Mouse (Mus musculus) cerebellum, adult (tissue): ENCODE results near the gene Tsc22d1.

Experiments
- ATAC-seq: cut with Nextera tagmentation; 2 replicates; pipeline ENCODE4 v1.9.2; 2017; ENCODE audit warnings: mild to moderate bottlenecking, moderate library complexity, mixed read lengths; ENCODE audit not compliant: insufficient number of reproducible peaks, low FRiP score, low TSS enrichment

Tsc22d1 gene

DNA sequence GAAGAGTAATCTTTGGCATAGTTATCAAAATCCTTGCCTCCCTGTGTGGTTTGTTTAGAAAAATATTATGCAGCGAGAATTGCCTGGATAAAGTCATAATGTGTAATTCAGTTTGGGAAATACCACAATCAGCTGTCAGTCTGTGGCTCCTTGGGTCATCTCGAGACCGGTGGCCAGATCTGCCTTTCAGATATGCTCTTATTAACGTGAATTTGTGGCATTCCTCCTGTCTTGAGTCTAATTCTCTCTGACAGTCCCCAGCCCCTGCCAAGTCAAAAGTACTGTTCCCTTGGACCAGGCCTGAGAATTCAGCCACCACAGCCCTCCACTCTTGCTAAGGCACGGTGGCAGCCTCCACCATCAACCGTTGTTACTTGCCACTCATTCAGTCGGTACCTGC, 97.2 kb downstream of the Tsc22d1 start:
- ATAC-seq = no peak

DNA sequence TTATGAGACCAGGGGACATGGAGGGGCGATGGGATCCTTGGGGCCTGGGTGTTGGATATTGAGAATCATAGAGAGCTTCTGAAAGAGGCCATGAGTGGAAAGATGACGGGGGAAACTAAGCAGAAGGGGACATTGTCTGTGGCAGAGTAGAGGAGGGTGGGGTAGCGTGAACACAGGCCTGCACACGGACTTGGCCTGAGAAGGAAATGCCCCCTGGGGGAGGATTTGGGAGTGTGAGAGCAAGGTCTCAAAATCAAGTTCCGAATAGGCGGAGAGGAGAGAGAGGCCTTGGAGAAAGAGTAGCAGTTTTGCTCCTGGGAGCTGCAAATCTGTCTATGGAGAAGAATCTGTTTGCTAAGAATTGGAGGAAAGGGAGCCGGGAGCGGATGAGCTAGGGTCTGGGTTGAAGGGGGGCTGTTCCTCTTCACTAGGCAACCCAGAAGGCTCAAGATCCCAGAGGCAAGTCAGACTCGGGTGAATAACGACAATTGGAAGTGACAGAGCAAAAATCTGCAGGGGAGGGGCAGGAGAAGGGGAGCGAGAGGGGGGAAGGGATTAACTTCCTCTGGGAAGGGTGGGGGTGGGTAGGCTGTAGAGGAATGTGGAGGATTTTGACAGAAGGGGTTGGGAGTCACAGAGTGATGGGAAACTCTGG, 98.8 kb downstream of the Tsc22d1 start:
- no peak for ATAC-seq

DNA sequence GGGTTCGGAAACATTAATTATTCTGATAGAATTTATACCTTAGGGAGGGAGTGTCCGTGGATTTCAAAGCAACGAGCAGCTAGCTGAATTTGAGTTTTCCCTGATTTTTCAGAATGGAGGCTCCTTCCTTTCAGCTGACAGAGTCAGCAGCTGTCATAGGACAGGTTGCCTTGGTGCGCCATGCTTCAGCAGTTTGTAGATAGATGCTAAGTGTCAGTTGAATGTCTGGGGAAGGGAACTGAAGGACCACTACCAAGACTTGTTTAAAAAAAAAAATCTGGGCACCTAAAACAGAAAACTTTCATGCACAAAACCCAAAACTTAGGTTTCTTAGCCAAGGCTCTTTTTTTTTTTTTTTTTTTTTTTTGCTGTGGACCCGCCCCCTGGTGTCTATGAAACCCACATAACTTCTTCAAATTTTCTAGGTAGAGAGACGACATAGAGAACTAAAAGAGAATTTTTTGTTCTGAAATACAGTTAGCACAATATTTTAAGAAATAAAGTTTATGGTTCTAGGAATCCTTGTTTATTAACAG, 99.4 kb downstream of the Tsc22d1 start:
- ATAC-seq = no peak

DNA sequence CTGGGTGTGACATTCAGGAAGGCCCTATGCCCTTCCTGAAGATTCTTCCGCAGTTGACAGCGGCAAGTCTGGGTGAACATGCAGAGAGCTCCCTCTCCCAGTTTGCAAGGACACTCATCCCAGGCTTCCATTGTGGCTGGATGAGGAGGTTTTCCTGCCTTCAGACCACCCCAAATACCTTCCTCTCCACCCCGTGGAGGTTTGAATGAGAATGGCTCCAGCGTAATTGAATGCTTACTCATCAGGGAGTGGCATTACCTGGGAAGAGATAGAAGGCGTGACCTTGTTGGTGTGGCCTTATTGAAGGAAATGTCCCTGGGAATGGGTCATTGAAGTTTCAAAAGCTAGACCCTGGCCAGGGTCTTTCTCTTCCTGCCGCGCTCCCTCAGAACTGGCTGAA, 100.9 kb downstream of the Tsc22d1 start:
- no peak for ATAC-seq

DNA sequence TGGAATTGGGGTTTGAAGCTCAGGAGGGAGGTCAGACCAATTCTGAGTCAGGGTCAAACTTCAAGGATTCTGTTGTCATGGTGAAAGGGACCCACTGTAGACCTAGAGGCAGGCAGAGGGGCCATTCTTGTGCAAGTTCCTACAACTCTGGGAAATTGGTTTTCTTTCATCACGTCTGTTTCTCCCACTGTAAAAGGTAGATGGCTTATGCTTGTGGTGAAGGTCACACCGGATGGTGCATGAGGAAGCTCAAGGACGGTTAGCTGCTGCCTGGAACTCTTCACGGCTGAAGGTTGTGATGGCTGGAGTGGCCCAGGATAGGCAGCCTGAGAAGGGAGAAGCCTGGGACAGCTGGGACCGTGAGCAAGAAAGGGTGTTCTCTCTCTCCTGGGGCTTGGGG, 103.5 kb downstream of the Tsc22d1 start:
- ATAC-seq = no peak

DNA sequence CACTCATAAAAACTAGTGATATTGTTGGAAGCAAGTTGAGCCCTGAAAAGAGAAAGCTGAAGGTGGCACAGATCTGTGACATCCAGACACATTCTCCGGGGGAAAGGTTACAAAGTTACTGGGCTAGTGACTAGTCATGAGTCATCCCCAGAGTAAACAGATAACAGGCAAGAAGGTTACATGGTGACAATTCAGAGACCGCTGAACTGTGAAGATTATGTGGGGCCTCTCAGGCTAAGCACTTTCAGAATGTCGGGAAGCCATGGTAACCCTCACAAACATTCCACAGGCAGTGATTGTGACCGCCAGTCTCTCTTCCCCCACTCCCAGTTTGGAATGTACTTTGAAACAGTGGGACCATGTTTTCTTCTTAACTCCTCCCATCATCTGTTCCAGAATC, 105.8 kb downstream of the Tsc22d1 start:
- no peak for ATAC-seq

DNA sequence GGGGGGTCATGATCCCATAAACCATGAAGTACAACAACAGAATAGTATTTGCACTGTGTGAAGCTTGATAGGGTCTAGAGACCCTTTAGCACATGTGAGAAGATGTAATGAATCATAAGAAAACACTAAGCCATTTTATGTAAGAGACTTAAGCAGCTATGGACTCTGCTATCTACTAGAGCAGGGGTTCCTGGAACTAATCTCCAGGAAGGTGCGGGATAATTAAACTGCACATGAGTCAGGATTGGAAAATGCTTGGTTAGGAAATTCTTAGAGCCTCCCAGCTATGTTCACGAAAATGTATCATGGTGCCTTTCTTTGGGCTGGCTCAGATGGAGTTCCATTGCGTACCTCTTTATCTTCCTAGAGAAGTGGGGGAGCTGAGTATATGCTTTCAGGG, 106.5 kb downstream of the Tsc22d1 start:
- ATAC-seq = no peak

DNA sequence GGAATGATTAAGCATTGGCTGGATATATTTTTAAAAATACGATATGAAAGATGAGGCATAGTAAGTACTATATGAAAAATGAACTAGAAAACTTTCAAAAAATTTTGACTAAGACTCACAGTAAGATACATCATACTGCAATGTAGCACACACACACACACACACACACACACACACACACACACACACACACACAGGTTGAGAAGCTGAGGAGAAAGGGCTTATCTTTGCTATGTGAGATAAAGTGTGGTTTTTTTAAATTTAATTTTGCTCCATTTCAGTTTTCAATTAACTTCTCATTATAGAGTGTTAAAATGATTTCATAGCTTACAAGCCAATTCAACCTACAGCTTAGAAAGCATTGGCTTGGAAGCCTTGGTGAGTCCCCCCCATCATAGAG, 108.6 kb downstream of the Tsc22d1 start:
- no peak for ATAC-seq

DNA sequence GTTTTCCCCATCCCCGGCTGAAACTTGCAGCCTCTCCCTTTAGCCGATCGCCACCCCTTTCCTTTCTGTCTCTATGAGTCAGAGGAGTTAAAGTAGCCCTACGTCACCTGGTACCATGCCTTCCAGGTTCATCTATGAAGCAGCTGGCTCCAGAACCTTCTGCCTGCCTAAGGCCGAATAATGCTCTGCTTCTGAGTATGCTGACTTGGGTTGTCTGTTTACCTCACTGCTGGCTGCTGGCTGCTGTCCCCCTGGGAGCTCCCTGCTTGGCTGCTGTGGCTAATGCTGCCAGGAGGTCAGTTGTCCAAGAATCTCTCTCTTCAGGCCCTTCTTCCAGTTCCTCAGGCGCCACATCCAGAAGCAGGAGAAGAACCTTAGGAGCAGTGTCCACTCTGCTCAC, 111.7 kb downstream of the Tsc22d1 start:
- ATAC-seq = no peak

DNA sequence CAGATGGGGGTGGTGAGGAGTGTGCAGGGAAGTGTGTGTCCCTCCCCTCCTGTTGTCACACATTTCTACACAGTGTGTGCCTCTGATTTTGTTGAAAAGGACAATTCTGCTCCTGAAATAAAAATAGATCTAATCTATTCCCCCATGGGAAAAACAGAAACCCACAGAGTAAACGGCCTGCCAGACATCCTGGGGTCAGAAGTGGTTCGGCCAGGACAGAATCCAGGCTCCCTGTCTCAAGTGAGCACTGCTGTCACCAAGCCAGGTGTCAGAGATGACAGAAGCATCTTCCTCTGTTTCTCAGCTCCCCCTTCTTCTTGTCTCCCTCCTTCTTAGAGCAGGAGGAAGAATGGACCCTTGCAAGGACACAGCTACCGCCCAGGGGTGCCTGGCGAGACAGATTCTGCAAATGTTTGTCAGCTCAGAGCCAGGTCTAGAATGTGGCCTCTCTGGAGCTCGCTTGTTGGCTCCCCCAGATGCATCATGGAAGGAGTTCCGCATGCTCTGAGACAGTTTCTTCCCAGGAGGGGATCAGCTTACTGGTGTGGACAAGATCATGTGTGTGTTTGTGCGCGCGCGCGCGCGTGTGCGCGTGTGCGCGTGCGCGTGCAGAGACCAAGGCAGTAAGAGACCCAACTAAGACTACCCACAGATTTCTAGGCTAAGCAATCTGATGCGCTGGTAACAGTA, 112.4 kb downstream of the Tsc22d1 start:
- ATAC-seq = no peak

DNA sequence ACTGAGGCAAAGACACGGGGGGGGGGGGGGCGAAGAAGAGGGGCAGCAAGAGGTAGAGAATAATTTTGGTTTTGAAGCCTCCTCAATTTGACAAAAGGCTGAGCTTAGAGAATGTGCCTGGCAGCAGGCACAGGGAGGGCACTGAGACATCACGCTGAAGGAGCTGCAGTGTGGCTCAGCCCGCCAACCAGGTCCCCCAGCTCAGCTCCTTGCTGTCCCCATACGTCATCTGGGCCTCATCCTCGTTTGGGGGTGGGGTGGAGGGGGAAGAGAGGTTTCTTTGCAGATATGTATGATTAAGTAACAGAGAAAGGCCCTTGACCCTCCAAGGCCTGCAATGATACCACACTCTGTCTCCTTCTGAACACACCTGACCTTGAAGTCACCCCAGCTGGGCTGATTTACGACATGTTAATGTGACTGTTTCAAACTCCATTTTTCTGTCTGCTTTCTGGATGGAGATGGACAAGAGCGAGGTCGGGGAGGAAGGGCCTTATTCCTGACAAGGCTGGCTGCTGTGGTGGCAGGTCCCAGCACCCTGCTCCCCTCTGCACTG, 113.1 kb downstream of the Tsc22d1 start:
- no peak for ATAC-seq

DNA sequence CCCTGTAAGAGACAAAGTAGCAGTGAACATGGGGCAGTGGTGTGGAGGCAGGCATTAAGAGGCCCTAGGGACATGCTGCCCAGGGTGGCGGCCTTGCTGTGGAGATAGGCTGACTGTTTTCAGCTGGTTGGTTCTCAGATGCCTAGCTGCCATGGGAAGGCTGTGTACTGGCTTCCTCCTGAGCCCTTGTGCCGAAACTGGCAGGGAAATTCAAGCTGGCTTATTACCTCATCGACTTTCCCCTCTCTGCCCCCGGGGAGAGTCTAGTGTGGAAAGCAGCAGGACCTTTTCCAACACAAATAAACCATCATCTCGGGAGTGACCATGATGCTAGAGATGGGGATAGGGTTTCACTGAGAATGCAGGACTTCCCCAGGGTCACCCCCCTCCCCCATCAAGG, 113.9 kb downstream of the Tsc22d1 start:
- no peak for ATAC-seq

DNA sequence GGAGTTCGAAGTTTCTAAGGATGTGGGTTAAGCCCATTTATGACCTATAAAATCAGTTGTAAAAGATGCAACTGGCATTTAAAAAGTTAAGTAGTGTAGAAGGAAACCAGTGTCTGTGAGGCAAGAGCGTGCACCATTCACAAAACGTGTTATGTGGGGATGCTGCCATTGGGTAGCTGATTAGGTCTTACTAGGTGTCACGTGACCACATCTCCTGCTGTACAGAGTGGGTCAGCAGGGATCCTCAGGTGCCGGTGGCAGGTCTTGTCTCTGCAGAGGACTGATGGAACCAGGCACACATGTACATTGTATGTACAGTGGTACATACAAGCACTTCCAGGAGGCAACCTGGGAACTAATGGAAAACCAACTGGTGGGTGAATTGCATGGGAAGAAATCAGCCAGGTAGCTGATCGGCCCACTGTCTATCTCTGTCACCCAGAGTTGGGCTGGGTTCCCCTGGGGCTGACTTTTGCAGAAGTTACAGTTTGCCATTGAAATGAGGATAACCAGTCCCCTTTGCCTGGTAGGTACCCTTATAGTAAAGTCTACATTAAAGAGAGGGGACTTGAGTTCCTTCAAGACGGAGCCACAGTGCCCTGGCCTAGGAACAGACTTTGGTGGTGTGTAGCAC, 116.4 kb downstream of the Tsc22d1 start:
- no peak for ATAC-seq

DNA sequence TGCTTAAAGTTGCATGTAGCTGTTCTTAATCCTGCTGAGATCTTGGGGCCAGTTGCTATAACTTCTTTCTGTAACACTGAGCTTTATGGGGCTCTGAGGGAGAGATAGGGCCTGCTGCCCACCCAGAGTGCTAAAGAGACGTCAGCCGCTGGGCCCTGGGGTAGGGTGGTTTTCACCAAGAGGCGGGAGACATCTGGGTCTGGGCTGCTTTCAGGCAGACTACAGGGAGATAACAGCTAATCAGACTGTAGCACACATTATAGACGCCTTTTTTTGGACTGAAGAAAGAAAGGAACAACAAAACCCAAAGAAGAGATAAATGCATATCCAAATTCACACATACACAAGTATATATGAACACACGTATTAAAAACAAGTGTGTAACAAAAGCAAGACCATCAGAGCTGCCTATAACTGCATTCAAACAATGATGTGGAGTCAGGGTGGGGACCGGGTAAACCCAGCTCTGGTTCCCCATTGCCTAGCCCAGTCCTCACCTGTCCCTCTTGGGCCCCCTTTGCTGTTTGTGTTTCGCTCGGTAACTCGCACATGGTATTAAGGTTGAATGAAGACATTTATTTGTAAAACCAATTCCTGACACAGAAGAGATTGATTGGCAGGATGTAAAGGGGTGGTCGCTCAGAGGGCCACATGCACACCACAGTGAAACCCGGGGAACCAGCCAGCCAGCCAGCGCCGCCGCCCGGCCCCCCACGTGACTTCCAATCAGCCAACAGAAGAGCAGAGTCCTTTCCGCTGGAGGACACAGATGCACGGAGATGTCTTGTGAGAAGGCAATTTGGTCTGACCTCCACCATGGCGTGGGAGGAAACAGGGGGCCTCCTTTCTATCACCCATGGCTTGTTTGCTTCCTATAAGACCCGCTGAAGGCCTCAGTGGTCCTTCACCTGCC, 117.8 kb downstream of the Tsc22d1 start:
- no peak for ATAC-seq

DNA sequence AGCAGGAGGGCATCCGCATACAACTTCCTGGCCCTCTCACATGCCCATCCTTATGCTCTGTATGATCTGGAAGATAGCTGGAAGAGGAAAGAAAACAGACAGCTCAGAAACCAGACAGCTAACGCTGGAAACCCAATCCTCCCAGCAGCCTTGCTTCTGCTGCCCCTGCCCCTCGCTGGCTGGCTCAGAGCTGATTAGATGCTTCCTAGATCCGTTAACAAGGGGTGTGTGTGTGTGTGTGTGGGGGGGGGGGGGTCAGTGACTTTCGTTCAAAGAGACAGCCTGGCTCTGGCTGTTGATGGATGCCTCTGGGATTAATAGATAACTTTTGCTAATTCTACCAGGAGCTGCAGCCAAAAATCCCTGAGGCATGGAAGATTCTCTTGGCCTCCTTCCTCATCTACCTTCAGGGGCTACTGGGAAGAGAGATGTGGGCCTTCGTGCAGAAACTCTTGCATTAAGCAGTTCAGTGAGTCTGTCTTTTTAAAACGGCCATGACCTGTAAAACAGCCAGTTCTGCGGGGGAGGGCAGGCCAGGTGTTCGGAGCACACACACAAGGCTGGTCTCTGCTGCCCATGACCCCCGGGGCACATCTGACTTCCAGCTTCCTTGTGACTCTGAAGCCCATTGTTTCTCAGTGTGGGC, 118.5 kb downstream of the Tsc22d1 start:
- no peak for ATAC-seq

DNA sequence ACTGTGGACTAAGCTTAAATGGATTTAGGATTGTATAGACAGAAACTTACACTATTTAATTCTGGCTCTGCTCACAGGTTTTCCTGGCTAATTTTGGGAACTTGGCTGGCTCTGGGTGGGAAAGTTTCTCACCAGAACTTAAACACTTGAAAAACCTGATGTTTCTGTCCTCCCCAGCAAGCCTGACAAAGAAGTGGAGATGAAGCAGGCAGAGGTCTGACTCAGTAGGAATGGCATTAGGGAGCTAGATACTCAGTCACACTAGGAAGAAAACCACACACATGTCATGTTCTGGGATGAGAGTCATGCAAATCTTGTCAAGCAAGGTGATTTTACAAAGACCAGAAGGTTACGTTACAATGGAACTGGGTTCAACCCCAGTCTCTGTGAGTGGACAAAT, 120.3 kb downstream of the Tsc22d1 start:
- no peak for ATAC-seq

DNA sequence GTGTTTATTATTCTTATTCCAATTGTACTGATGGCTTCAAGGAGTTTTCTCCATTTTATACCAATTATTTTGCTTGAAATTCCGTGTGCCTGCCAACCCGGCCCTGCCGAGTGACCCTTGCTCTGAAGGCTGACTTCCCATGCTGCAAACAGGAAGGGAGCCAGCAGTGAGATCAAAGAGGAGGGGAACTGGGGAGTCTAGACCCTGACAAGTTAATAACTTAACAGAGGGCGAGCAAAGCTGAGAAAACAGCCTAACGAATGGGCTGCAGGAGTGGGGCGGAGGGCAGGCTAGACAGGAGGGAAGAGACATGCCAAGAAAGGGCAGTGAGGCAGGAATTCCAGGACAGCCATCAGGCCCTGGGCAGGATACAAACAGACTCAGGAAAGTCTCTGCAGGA, 122.2 kb downstream of the Tsc22d1 start:
- ATAC-seq = no peak

DNA sequence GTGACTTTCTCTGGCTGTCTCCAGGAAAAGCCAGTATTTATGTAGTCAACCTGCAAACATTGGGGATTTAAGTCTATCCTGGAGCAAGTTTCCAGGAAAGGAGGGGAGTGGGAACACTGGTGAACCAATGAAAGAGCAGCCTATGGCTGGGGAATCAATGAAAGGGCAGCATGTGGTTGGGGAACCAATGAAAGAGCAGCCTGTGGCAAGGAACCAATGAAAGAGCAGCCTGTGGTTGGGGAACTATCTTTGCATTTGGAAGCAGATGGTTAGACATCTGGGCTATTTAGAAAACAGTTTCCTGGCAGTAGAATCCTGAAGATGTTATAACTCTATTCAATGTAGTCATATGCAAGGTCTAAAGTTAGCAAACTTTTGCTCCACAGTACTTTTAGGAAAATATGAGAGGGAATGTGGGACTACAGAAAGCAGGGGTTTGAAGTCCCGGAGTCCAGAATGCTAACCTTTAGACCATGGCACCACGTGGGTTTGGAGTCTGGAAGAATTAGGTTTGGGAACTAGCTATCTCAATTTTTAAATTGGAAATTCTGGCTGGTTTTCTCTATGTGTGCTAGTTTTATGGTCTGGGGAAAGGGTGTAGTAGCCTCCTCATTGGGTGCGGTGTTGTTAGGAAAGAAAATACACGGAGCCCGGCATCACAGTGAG, 125.4 kb downstream of the Tsc22d1 start:
- no peak for ATAC-seq

DNA sequence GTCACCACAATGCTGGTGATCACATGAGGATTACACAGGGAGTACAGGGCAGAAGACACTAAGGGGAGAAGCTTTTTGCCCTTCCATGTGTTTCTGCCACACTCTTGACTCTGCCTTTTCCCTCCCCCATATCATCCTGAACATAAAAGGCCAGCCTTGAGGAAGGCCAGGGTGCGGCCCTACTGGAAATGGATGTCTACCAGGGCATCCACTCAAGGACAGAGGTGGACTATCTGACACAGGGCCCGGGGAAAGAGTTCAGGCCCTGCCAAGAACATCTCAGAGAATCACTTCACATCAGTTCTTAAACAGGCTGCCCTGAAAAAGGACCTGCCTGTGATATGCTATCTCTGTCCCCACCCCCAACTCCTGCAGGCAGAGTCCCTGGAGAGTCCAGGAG, 126.6 kb downstream of the Tsc22d1 start:
- no peak for ATAC-seq
